Mouse (Mus musculus) MEL (cell line): ENCODE measurements around the gene Uqcrh. TPM values are rescaled to one million over a fixed set of nuclear protein-coding genes. Genes with fewer than 3 reads are reported as not detected.

Source experiments
- DNase-seq: peaks from one replicate; pipeline ENCODE4 v3.0.0; 2011; ENCODE audit warnings: low read depth, low spot score
- H3K27ac ChIP-seq: 2 replicates; pipeline ENCODE4 v1.5.1; 2012; ENCODE audit warnings: low read depth, mild to moderate bottlenecking, control low read depth, low read length, moderate library complexity; ENCODE audit not compliant: control insufficient read depth
- H3K27me3 ChIP-seq, 2 experiments: fragments of 150-350 bp in 1 of 2; sonication (generic) in 1 of 2; 2 replicates each; pipeline ENCODE4 v1.6.1; 2012; ENCODE audit warnings: low read length in 2 of 2, mild to moderate bottlenecking in 2 of 2, improper control_type of control experiment in 1 of 2, moderate library complexity in 1 of 2; ENCODE audit not compliant: insufficient read depth in 2 of 2, control insufficient read depth in 1 of 2
- H3K36me3 ChIP-seq, 2 experiments: 2 replicates each; pipeline ENCODE4 v1.6.1; 2012 to 2014; ENCODE audit warnings: low read length in 2 of 2, improper control_type of control experiment in 1 of 2, inconsistent platforms in 1 of 2, mild to moderate bottlenecking in 1 of 2; ENCODE audit not compliant: insufficient read depth in 2 of 2, control insufficient read depth in 1 of 2
- H3K4me1 ChIP-seq, 2 experiments: fragments of 150-350 bp in 1 of 2; sonication (generic) in 1 of 2; 2 replicates each; pipeline ENCODE4 v1.6.1; 2012; ENCODE audit warnings: low read length in 2 of 2, improper control_type of control experiment in 1 of 2, mild to moderate bottlenecking in 1 of 2; ENCODE audit not compliant: insufficient read depth in 2 of 2, control insufficient read depth in 1 of 2
- H3K4me3 ChIP-seq, 2 experiments: fragments of 150-350 bp in 1 of 2; sonication (generic) in 1 of 2; 2 replicates each; pipeline ENCODE4 v1.5.1; 2012; ENCODE audit warnings: low read depth in 2 of 2, low read length in 2 of 2, mild to moderate bottlenecking in 2 of 2, moderate library complexity in 2 of 2, control low read depth in 1 of 2, improper control_type of control experiment in 1 of 2; ENCODE audit not compliant: control insufficient read depth in 1 of 2, insufficient read depth in 1 of 2
- H3K79me2 ChIP-seq: 2 replicates; pipeline ENCODE4 v1.6.1; 2012; ENCODE audit warnings: mild to moderate bottlenecking, low read length, moderate library complexity; ENCODE audit not compliant: control insufficient read depth, poor library complexity, insufficient read depth
- H3K9ac ChIP-seq: 2 replicates; pipeline ENCODE4 v1.6.1; 2012; ENCODE audit warnings: low read depth, mild to moderate bottlenecking, control low read depth, low read length, moderate library complexity; ENCODE audit not compliant: control insufficient read depth, poor library complexity, severe bottlenecking
- H3K9me3 ChIP-seq: fragments of 150-350 bp; sonication (generic); replicated peaks from 2 replicates; pipeline ENCODE4 v1.6.1; 2012; ENCODE audit warnings: mild to moderate bottlenecking, low read length, improper control_type of control experiment, moderate library complexity; ENCODE audit not compliant: insufficient read depth
- CHD1 ChIP-seq: IDR thresholded peaks from 2 replicates; pipeline ENCODE4 v1.6.1; 2012; ENCODE audit warnings: low read depth, mild to moderate bottlenecking, inconsistent platforms, low read length, improper control_type of control experiment
- E2F4 ChIP-seq: IDR thresholded peaks from 2 replicates; pipeline ENCODE4 v1.6.1; 2011; ENCODE audit warnings: low read depth, low read length, improper control_type of control experiment, borderline replicate concordance
- ELF1 ChIP-seq: IDR thresholded peaks from 2 replicates; pipeline ENCODE4 v1.6.1; 2014; ENCODE audit warnings: low read depth, mild to moderate bottlenecking, inconsistent platforms, low read length, improper control_type of control experiment, moderate library complexity
- EP300 ChIP-seq, 2 experiments: IDR thresholded peaks; 2 replicates each; pipeline ENCODE4 v1.6.1; 2011; ENCODE audit warnings: improper control_type of control experiment in 2 of 2, low read length in 2 of 2, low read depth in 1 of 2, mild to moderate bottlenecking in 1 of 2
- ETS1 ChIP-seq: IDR thresholded peaks from 2 replicates; pipeline ENCODE4 v1.6.1; 2012; ENCODE audit warnings: low read depth, mild to moderate bottlenecking, inconsistent platforms, low read length, improper control_type of control experiment, moderate library complexity
- GATA1 ChIP-seq: IDR thresholded peaks from 2 replicates; pipeline ENCODE4 v1.6.1; 2011; ENCODE audit warnings: low read depth, low read length, improper control_type of control experiment
- HCFC1 ChIP-seq: IDR thresholded peaks from 2 replicates; pipeline ENCODE4 v1.6.1; 2012; ENCODE audit warnings: low read depth, mild to moderate bottlenecking, inconsistent platforms, low read length, improper control_type of control experiment, moderate library complexity
- KAT2A ChIP-seq: conservative IDR thresholded peaks from 2 replicates; pipeline ENCODE4 v1.6.1; 2012; ENCODE audit warnings: low read depth, low read length, improper control_type of control experiment, inconsistent platforms
- MAFK ChIP-seq: IDR thresholded peaks from 2 replicates; pipeline ENCODE4 v1.6.1; 2011; ENCODE audit warnings: low read depth, mild to moderate bottlenecking, low read length, improper control_type of control experiment, borderline replicate concordance
- MAX ChIP-seq: IDR thresholded peaks from 2 replicates; pipeline ENCODE4 v1.6.1; 2011; ENCODE audit warnings: low read length, improper control_type of control experiment
- MAZ ChIP-seq: IDR thresholded peaks from 2 replicates; pipeline ENCODE4 v1.6.1; 2012; ENCODE audit warnings: low read depth, mild to moderate bottlenecking, inconsistent platforms, low read length, improper control_type of control experiment
- MEF2A ChIP-seq: IDR thresholded peaks from 2 replicates; pipeline ENCODE4 v1.6.1; 2014; ENCODE audit warnings: low read depth, mild to moderate bottlenecking, inconsistent platforms, low read length, improper control_type of control experiment; ENCODE audit not compliant: poor library complexity, insufficient replicate concordance, severe bottlenecking; ENCODE audit errors: extremely low read depth
- MXI1 ChIP-seq: IDR thresholded peaks from 2 replicates; pipeline ENCODE4 v1.6.1; 2011; ENCODE audit warnings: mild to moderate bottlenecking, low read depth, low read length, improper control_type of control experiment
- MYB ChIP-seq: IDR thresholded peaks from 2 replicates; pipeline ENCODE4 v1.6.1; 2011; ENCODE audit warnings: mild to moderate bottlenecking, low read depth, low read length, improper control_type of control experiment
- NELFE ChIP-seq: IDR thresholded peaks from 2 replicates; pipeline ENCODE4 v1.6.1; 2011; ENCODE audit warnings: low read depth, low read length, improper control_type of control experiment
- POLR2A ChIP-seq, 2 experiments: IDR thresholded peaks; 2 replicates each; pipeline ENCODE4 v1.6.1; 2011 to 2012; ENCODE audit warnings: low read length in 2 of 2, mild to moderate bottlenecking in 2 of 2, control low read depth in 1 of 2, improper control_type of control experiment in 1 of 2, low read depth in 1 of 2, moderate library complexity in 1 of 2; ENCODE audit not compliant: control insufficient read depth in 1 of 2, insufficient read depth in 1 of 2, poor library complexity in 1 of 2
- POLR2AphosphoS5 ChIP-seq: IDR thresholded peaks from 2 replicates; pipeline ENCODE4 v1.6.1; 2012; ENCODE audit warnings: low read depth, borderline replicate concordance, mild to moderate bottlenecking, inconsistent platforms, low read length, moderate library complexity, mixed read lengths
- RAD21 ChIP-seq: IDR thresholded peaks from 2 replicates; pipeline ENCODE4 v1.6.1; 2011; ENCODE audit warnings: mild to moderate bottlenecking, low read depth, low read length, improper control_type of control experiment
- SMC3 ChIP-seq: IDR thresholded peaks from 2 replicates; pipeline ENCODE4 v1.6.1; 2011; ENCODE audit warnings: low read depth, low read length, improper control_type of control experiment
- TAL1 ChIP-seq: IDR thresholded peaks from 2 replicates; pipeline ENCODE4 v1.6.1; 2012; ENCODE audit warnings: mild to moderate bottlenecking, inconsistent platforms, low read length, moderate library complexity, mixed read lengths
- TBP ChIP-seq: IDR thresholded peaks from 2 replicates; pipeline ENCODE4 v1.8.0; 2011; ENCODE audit warnings: low read depth, low read length, improper control_type of control experiment
- TCF12 ChIP-seq: IDR thresholded peaks from 2 replicates; pipeline ENCODE4 v1.6.1; 2014; ENCODE audit warnings: low read depth, mild to moderate bottlenecking, inconsistent platforms, low read length, improper control_type of control experiment, moderate library complexity
- UBTF ChIP-seq: IDR thresholded peaks from 2 replicates; pipeline ENCODE4 v1.6.1; 2012; ENCODE audit warnings: low read depth, mild to moderate bottlenecking, inconsistent platforms, low read length, improper control_type of control experiment, moderate library complexity, borderline replicate concordance; ENCODE audit not compliant: insufficient read depth
- USF1 ChIP-seq: IDR thresholded peaks from 2 replicates; pipeline ENCODE4 v1.6.1; 2014; ENCODE audit warnings: low read depth, mild to moderate bottlenecking, inconsistent platforms, low read length, improper control_type of control experiment, moderate library complexity
- USF2 ChIP-seq, 2 experiments: IDR thresholded peaks; 2 replicates each; pipeline ENCODE4 v1.6.1; 2011 to 2012; ENCODE audit warnings: improper control_type of control experiment in 2 of 2, low read length in 2 of 2, borderline replicate concordance in 1 of 2, inconsistent platforms in 1 of 2, low read depth in 1 of 2, mild to moderate bottlenecking in 1 of 2; ENCODE audit not compliant: insufficient read depth in 1 of 2
- ZC3H11A ChIP-seq: IDR thresholded peaks from 2 replicates; pipeline ENCODE4 v1.6.1; 2012; ENCODE audit warnings: low read depth, mild to moderate bottlenecking, inconsistent platforms, low read length, improper control_type of control experiment
- ZMIZ1 ChIP-seq: IDR thresholded peaks from 2 replicates; pipeline ENCODE4 v1.6.1; 2012; ENCODE audit warnings: low read depth, mild to moderate bottlenecking, inconsistent platforms, low read length, improper control_type of control experiment, moderate library complexity
- polyA plus RNA-seq, 2 experiments: library from polyadenylated mRNA; stranded (reverse) in 1 of 2; unstranded in 1 of 2; fragments of >175 nt in 1 of 2; fragments of >200 nt in 1 of 2; gene quantifications; 2 replicates each; pipeline versions ENCODE4 v1.2.1 to v1.2.4; 2012; ENCODE audit warnings: low replicate concordance in 2 of 2, low read depth in 1 of 2; ENCODE audit not compliant: insufficient read length in 2 of 2, insufficient read depth in 1 of 2, missing spikeins in 1 of 2
- total RNA-seq: library from RNA; depleted of rRNA; stranded (reverse); fragments of 300-350 nt; gene quantifications from 2 replicates; pipeline ENCODE4 v1.2.3, GENCODE M21; 2012

The Uqcrh gene
- total and polyA plus RNA-seq, 3 experiments = 392 to 529 (median 414) TPM

DNA sequence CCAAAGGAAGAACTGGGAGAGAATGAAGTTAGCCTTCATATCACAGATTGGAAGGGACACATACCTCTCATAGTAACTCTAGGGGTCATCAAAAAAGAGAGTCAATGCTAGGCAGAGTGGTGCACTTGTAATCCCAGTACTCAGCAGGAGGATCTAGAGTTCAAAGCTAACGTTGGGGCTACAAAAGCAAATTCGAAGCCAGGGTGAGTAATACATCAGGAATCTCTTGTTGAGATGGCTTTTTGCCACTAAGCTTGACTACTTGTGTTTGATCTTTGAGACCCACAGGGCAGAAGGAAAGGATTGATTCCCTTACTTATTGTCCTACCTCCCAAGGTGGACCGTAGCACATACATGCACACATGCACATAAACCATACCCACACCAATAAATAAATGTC lies 25.7 kb downstream of the Uqcrh start:
- H3K36me3 ChIP-seq = peaks cover 0 to 23% of the 10 kb centered on the region in 2 experiments; a peak in 2 of 4 replicates
- peaks cover 24% of the 10 kb centered on the region in 2 experiments for H3K4me1 ChIP-seq
- no peak overlapping the region for H3K27ac ChIP-seq
- TF ChIP-seq TBP (no peak), MXI1 (no peak), HCFC1 (no peak), EP300 (IDR thresholded peaks at IDR 0.05; ENCODE audit: low read depth in 1 of 2, low read length in 2 of 2) (no peak), SMC3 (no peak), MAFK (no peak), USF2 (IDR thresholded peaks at IDR 0.05; ENCODE audit: borderline replicate concordance in 1 of 2, insufficient read depth in 1 of 2, low read depth in 1 of 2, low read length in 2 of 2) (no peak), CHD1 (no peak), ETS1 (no peak), TAL1 (no peak), ZC3H11A (no peak), E2F4 (no peak)
- no peaks in the 10 kb centered on the region for H3K27me3 ChIP-seq
- H3K9me3 ChIP-seq = no peaks in the 10 kb centered on the region
- no peaks in the 10 kb centered on the region; the same call in 1 of the 2 replicates for H3K79me2 ChIP-seq
- DNase-seq = no peak
- H3K4me3 ChIP-seq = no peak overlapping the region
- no peak overlapping the region for H3K9ac ChIP-seq

DNA sequence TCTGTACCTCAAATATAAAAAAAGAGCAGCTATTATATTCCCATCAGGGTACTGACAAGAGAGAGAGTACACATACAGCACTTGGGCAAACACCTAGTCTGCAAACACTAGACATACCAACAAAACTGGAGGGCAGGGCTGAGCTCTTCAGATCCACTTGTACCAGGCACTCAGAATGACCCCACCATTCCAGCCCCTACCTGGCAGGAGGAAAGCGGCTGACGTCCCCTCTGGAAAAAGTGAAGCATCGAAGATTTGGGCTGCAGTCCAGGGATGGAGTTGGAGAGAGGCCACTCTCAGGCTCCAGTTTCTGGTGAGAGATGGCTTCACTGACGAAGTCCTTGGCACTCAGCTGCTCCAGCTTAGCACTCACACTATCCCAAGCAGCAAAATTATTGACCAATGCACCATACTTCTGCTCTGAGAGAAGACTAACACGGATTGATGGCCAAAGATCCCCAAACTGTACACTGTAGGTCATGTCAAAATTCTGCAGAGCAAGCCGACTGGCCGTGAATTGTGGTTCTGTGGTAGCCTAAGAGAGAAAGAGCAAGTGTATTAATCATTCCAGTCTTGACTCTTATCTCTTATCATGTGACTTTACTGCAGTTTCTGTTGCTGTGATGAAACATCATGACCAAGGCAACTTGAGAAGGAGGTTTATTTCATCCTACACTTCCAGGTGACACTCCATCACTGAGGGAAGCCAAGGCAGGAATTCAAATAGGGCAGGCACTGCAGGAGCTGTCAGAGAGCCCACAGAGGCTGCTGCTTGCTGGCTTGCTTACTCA lies 26.5 kb downstream of the Uqcrh start:
- no peak for DNase-seq
- H3K4me3 ChIP-seq = no peak overlapping the region
- no peak overlapping the region for H3K27ac ChIP-seq
- H3K4me1 ChIP-seq = peaks cover 24% of the 10 kb centered on the region in 2 experiments
- no peaks in the 10 kb centered on the region for H3K9me3 ChIP-seq
- H3K79me2 ChIP-seq = no peaks in the 10 kb centered on the region; the same call in 1 of the 2 replicates
- no peaks in the 10 kb centered on the region for H3K27me3 ChIP-seq
- no peak overlapping the region for H3K9ac ChIP-seq
- H3K36me3 ChIP-seq = peaks cover 0 to 23% of the 10 kb centered on the region in 2 experiments; a peak in 2 of 4 replicates
- no peak for TF ChIP-seq CHD1
- no peak for TF ChIP-seq ZMIZ1
- no peak for TF ChIP-seq MAZ
- no peak for TF ChIP-seq RAD21
- TF ChIP-seq UBTF = no peak
- TF ChIP-seq TCF12 = no peak
- peak; percentile 76; the same call in 1 of the 2 replicates for TF ChIP-seq USF1
- TF ChIP-seq POLR2A (IDR thresholded peaks at IDR 0.05; ENCODE audit: control insufficient read depth in 1 of 2, insufficient read depth in 1 of 2, low read depth in 1 of 2, low read length in 2 of 2, poor library complexity in 1 of 2) = no peak
- TF ChIP-seq ETS1 = peak; percentile 25; the same call in 1 of the 2 replicates
- no peak for TF ChIP-seq MEF2A
- no peak for TF ChIP-seq ELF1
- 0 out of 2 replicates have a peak, but pooled peaks have one; percentile 16 for TF ChIP-seq GATA1
- no peak for TF ChIP-seq USF2 (IDR thresholded peaks at IDR 0.05; ENCODE audit: borderline replicate concordance in 1 of 2, insufficient read depth in 1 of 2, low read depth in 1 of 2, low read length in 2 of 2)
- no peak for TF ChIP-seq POLR2AphosphoS5
- TF ChIP-seq NELFE = no peak; the same call in 1 of the 2 replicates
- TF ChIP-seq KAT2A = no peak
- no peak for TF ChIP-seq E2F4
- no peak for TF ChIP-seq ZC3H11A
- TF ChIP-seq MYB = no peak
- no peak for TF ChIP-seq MAX
- TF ChIP-seq MXI1 = no peak
